Mouse (Mus musculus) left cerebral cortex, adult 18-20 months (tissue): ENCODE measurements around the gene Gm13277. TPM values are rescaled to one million over a fixed set of nuclear protein-coding genes. Genes with fewer than 3 reads are reported as not detected.
"Not testable (repeated sequence)": the region's sequence is repeated elsewhere in the genome, so short reads cannot be mapped to it uniquely, and the experiment has no call there.

Experiments used
- DNase-seq, 2 experiments: peaks; one replicate each; pipeline ENCODE4 v3.0.0; 2021 to 2022; ENCODE audit warnings: low spot score in 2 of 2, mixed read lengths in 1 of 2
- long read RNA-seq, 2 experiments: library from polyadenylated mRNA; stranded (forward); transcript quantifications; one replicate each; pipeline ENCODE4 v2.0.0; 2021
- total RNA-seq, 2 experiments: library from RNA; stranded (reverse); gene quantifications; 2 replicates each; pipeline ENCODE4 v1.2.3; 2021

Gm13277 gene
- total RNA-seq, result not detected
- long read RNA-seq, experiment 1, result 0 reads
- long read RNA-seq, experiment 2, result 0 reads

GRCm38 (mm10) chr4:88788402-88788801 is at the start of gene Gm13277:
Gene Gm13277, plus strand, starts transcription at chr4:88788632.
- DNase-seq, result peak; percentile 48 to 55

GRCm38 (mm10) chr4:88739036-88739435 is 49.4 kb upstream of the Gm13277 start:
- no peak for DNase-seq

- no peak for DNase-seq
Observed at GRCm38 (mm10) chr4:88741426-88741825, 47.0 kb upstream of the Gm13277 start.

GRCm38 (mm10) chr4:88742771-88743371 is 45.6 kb upstream of the Gm13277 start:
- no peak for DNase-seq

GRCm38 (mm10) chr4:88744207-88744606 is 44.2 kb upstream of the Gm13277 start:
- DNase-seq, result no peak

- no peak for DNase-seq
Observed at GRCm38 (mm10) chr4:88749926-88750325, 38.5 kb upstream of the Gm13277 start.

GRCm38 (mm10) chr4:88754818-88755340 is 33.6 kb upstream of the Gm13277 start, which contains the start of gene Gm13271:
Gene Gm13271, plus strand, starts transcription at chr4:88754868.
- peak; percentile 53 to 61 for DNase-seq

- not testable (repeated sequence) for DNase-seq
Observed at GRCm38 (mm10) chr4:88756581-88757513, 31.6 kb upstream of the Gm13277 start.

- peak; percentile 80 to 89 for DNase-seq
Observed at GRCm38 (mm10) chr4:88757628-88758031, 30.8 kb upstream of the Gm13277 start.

- not testable (repeated sequence) for DNase-seq
Observed at GRCm38 (mm10) chr4:88758751-88759150, 29.7 kb upstream of the Gm13277 start.

- DNase-seq, result not testable (repeated sequence)
Observed at GRCm38 (mm10) chr4:88759610-88760268, 28.7 kb upstream of the Gm13277 start, which contains the start of gene Gm13283. Gene Gm13283, plus strand, starts transcription at chr4:88760119.

GRCm38 (mm10) chr4:88760431-88760830 is 28.0 kb upstream of the Gm13277 start:
- DNase-seq, result peak; percentile 34 to 36

- DNase-seq, result peak; percentile 52 to 56
Observed at GRCm38 (mm10) chr4:88761776-88762175, 26.7 kb upstream of the Gm13277 start.

GRCm38 (mm10) chr4:88762341-88762740 is 26.1 kb upstream of the Gm13277 start:
- DNase-seq, result not testable (repeated sequence)

GRCm38 (mm10) chr4:88763384-88764018 is 24.9 kb upstream of the Gm13277 start:
- not testable (repeated sequence) for DNase-seq

GRCm38 (mm10) chr4:88773534-88773933 is 14.9 kb upstream of the Gm13277 start, which contains the start of gene Gm13290:
Gene Gm13290, plus strand, starts transcription at chr4:88773834.
- DNase-seq, result not testable (repeated sequence)

GRCm38 (mm10) chr4:88776622-88777021 is 11.8 kb upstream of the Gm13277 start, which contains the start of gene Gm13289:
Gene Gm13289, plus strand, starts transcription at chr4:88776922.
- DNase-seq, result not testable (repeated sequence)

- not testable (repeated sequence) for DNase-seq
Observed at GRCm38 (mm10) chr4:88779550-88779949, 8.9 kb upstream of the Gm13277 start, which contains the start of gene Gm13272. Gene Gm13272, plus strand, starts transcription at chr4:88779850.

- not testable (repeated sequence) for DNase-seq
Observed at GRCm38 (mm10) chr4:88780320-88780719, 8.1 kb upstream of the Gm13277 start.

GRCm38 (mm10) chr4:88781831-88782230 is 6.6 kb upstream of the Gm13277 start, which contains the start of gene Ifnz:
Gene Ifnz, plus strand, starts transcription at chr4:88782131.
- not testable (repeated sequence) for DNase-seq
